Mouse (Mus musculus) brain, adult 2 months (tissue): ENCODE measurements around the gene Ccdc110.

ENCODE experiments used
- DNase-seq: peaks from one replicate; pipeline ENCODE4 v3.0.0; 2011; ENCODE audit warnings: low read depth, low spot score

Ccdc110 gene

DNA sequence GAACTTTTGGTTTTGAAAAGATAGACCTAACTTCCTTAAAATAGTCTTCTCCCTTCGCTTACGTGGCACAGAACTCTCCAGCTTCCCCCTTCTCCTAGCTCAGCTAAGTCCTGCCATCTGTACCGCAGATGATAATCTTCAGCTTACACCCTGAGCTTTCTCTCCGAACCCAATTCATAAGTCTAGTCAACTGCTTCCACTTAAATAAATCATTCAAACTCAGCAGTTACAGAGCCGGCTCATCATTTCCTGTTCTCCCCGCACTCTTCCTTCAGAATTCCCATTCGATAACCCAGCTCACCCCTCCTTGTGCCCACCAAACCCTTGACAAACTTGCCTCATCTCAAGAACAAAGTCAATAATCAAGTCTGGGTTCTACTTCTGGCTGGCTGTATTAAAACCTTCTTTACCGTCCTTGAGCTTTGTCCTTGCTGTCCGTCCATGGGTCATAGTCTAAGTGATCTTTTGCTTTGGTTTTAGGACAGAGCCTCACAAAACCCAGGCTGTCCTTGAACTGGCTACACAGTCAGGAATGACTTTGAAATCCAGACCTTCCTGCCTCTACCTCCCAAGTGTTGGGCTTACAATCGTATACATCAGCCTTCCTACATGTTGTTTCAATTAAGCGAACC is 41.5 kb downstream of the Ccdc110 start:
- peak; percentile 41 for DNase-seq

DNA sequence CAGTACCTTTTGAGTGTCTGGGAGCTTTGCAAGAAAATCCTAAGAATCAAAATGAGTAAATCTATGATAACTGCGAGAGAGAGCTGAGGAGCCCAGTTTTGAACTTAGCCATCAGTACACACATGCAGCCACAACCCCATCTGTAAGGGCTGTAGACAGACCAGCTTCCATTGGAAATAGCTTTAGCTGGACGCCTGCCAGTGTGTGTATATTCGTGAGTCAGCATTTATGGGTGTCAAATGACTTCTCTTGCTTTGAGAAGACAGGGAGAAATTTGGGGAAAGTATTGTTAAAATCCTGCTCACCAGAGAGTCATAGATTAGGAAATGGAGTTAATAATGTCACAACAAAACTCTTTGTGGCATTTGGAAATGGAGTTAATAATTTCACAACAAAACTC is 52.2 kb downstream of the Ccdc110 start:
- no peak for DNase-seq

DNA sequence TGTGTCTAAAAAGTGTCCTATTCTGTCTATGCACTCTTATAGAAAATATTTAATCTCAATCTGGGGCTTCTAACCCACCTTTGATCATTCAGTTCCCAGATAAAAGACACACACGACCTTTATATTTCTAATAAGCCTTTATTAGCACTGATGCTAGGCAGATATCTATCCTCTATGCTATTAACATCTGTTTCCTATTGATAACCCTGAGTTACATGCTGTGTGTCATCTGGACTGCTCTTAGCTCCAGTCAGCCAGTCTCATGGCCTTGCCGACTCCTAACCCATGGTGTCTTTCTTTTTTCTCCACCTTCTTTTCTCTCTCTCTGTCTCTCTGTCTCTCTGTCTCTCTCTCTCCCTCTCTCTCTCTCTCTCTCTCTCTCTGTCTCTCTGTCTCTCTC is 53.8 kb downstream of the Ccdc110 start:
- DNase-seq: no peak

DNA sequence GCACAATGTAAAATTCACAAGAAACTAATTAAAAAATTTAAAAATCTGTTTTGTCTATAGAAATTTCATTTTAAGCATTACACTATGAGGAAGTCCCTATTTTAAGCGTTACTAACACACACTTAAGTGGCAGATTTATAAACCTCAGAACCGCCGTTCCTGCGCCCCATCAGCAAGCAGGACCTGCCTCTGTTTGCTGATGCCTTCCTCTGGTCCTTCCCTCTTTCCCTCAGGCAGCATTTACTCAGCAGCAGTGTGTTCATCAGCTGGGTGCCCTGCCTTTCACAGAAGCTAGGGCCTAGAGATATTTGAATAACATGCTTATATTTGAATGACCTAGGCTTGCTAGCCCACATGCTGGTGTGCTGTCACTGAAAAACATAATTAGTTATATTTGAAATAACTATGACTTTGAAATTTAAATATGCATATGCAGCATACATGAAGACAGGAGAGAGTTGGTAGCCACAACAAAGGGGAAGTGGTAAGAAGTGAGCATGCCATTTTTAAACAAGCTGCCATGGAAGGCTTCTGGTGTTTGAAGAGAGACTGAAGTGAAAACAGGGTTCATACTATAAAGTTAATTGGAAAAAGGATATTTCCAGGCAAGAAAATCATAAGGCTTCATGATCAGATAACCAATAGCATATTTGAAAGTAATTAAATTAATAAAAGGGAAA is 56.4 kb downstream of the Ccdc110 start:
- DNase-seq: no peak
